Mouse (Mus musculus) c-Kit-positive CD71-positive TER-119-negative erythroid progenitor cells, embryonic 14.5 days (primary cell): ENCODE data around the gene S100a6.

Experiments used
- DNase-seq: peaks from one replicate; pipeline ENCODE4 v3.0.0-alpha.2; 2013; ENCODE audit warnings: low read depth

The S100a6 gene

DNA sequence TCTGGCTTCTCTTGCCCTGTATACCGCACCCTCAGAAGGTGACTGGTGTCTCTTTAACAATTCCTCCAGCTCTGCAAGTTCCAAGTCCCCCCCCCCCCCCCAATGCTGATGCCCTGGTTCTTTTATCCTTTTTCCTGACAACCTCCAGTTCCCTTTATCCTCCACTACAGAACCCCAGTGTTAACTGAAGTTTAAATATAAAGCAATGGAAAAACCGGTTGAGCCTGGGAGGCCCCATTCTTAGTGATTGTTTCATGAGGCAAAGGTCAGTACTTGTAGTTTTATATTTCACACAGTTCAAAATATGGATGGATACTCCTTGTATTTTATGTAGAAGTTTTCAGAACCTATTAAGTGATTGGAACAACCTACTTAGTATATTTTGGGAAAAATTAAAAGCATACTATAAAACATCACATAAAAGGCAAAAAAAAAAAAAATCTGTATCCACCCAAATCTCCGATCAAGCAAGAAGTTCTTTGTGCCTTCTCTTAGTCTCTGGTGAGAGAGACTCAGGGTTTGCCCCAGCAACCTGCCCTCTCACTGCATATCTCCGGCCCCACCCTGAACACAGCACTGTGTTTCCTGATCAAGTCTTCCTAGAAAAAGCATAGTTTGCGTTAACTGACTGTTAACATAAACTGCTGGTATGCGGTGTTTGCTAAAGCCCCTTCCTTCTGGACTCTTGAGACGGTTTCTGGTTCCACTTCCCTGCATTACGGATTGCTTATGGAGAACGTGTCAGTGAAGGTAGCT is 13.8 kb downstream of the S100a6 start:
- DNase-seq: no peak

DNA sequence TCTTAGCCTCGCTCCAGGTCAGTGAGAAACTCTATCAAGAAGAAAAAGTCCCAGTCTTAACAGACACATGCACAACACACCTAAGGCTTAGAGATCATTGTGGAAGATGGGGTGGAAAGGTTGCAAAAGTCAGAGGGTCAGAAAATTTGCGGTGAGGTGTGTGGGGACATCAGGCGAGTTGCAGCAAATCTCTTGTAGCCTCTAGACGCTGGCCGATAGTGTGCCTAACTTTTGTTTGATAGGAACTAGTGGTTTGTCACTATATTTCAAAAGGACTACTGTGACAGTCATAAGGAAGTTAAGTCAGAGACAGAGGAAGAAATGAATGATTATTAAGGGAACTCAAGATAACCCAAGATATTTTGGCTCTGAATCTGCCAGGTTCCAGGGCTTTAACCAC is 14.7 kb downstream of the S100a6 start:
- no peak for DNase-seq

DNA sequence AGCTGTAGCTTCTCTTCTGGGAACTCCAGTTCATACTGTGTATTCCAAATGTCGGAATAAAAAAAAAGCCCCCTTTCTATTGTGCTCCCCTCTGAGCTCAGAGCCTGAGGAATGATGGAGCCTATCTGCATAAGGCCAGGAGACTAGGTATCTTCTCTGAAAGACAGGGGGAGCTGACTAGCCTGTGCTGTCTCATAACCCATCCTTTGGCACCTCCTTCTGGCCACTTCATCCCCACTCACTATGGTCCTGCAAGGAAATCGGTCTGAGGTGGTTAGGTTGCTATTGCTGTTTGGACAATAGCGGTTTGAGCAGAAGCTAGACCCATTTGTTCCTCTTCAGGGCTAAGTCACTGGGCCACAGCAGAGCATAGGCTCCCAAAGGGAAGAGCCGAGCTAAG is 15.1 kb downstream of the S100a6 start:
- DNase-seq: no peak

DNA sequence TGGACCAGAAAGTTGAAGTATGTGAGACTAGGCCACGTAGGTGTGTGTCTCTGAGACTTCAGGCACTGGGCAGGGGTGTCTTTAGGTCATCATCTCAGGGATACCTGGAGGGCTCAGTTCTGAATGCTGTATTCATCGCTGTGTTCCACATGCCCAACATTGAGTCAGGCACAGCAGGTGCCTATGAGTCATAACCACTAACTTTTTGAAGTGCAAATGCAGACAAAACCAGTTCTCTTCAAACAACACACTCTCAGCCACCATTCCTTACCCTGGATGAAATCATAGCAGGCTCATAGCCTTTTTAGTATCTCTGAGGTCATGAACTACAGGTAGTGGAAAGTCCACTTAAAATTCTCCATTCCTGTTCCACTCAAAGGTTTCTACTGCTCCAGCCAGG is 16.6 kb downstream of the S100a6 start:
- DNase-seq: no peak

DNA sequence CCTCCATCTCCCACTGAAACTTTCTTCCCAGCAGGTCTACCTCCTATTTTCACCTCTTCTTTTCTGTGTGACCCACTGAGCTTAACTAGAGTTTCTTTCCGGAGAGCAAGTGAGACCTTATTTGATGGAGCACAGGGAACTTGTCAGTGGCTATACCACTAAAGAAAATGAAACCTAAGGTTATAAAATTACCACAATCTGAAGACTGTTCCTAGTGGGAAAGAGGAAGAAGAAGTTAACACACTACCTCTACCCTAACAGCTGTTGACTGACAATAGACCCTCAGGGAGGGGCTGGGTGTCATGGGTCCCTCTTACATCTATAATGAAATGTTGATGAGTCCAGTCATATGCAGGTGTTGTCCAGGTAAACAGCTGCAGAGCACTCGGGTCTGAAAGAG is 19.3 kb downstream of the S100a6 start:
- no peak for DNase-seq

DNA sequence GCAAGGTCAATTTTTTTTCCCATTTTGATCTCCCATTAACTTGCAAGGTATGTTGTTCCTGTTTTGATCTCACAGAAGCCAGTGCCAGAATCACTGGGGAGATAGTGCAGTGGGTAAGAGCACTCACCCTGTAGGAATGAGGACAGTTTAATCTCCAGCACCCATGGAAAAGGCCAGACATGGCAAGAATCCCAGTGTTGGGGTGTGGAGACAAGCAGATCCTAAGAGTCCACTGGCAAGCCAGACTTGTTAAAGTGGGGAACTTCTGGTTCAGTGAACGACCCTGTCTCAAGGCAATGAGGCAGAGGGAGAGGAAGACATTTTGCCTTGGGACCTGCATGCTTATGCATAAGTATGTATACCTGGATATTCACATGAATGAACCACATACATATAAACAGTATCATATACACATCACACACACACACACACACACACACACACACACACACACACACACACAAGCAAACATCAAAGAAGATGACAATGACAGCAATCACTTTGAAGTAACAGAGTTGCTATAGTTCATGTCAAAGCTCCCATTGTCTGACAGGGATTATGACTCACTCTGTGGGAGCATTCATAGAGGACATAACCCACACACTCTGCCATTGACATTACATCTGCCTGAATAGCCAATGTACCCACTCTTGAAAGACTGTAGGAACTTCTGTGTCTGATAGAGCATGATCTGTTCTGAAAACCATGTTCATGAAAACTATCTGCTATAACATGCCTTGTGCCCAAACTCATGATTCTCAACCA is 26.0 kb downstream of the S100a6 start:
- DNase-seq: no peak

DNA sequence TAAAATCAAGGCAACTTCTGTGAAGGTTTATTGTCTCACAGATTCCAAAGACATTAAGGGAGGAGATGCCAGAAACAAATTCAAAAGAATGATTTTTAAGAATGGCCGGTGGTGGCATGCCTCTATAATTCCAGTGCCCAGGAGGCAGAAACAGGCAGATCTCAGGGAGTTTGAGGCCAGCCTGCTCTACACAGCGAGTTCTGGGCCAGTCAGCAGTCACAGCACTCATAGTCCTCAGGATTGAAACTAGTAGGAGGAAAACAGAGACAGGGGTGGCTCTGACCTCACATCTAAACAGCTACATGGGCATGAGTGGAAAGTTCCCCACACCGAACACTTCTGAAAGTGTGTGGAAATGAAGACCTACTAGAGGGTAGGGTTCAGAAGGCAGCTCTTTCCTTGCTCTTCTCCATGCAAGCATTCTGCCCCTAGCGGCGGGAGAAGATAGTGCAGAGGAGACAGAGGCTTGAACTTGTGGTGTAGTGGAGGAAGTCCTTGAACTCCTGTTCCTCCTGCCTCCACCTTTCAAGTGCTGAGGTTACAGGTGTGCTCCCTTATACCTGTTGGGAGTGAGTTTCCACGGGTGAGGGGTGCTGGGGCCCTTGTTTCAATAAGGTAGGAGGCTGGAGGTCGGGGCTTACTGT is 27.0 kb downstream of the S100a6 start:
- DNase-seq: peak; percentile 41

DNA sequence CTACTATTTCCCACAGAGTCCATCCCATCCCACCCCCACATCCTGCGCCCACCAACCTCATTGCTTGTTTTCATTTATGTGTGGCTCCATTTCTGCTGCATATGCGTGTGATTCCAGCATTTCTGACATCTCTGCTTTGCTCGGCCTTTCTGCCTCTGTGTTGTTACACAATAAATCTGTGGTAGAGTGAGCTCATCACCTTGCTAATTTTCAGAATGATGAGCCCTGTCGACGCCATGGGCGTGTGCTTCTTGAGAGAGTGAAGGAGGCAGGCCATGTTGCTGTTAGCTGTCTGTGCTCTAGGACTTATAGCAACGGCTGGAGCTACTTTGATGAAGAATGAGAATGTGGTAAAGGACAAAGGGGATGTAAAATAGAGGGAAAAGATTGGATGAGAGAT is 28.3 kb downstream of the S100a6 start:
- no peak for DNase-seq

DNA sequence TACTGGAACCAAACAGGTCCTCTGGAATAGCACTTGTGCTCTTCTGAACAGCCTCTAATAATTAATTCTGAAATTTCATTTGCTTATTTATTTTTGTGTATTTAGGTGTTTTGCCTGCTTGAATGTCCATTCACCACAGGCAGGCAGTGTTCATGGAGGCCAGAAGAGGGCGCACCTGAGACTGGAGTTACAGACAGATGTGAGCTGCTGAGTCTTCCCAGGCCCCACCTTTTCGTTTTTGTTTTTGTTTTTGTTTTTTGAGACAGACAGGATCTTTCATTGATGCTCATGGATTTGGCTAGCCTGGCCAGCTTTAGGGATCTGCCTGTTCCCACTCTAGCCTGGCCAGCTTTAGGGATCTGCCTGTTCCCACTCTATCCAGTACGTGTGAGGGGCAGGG is 31.5 kb downstream of the S100a6 start:
- DNase-seq: peak; percentile 15

DNA sequence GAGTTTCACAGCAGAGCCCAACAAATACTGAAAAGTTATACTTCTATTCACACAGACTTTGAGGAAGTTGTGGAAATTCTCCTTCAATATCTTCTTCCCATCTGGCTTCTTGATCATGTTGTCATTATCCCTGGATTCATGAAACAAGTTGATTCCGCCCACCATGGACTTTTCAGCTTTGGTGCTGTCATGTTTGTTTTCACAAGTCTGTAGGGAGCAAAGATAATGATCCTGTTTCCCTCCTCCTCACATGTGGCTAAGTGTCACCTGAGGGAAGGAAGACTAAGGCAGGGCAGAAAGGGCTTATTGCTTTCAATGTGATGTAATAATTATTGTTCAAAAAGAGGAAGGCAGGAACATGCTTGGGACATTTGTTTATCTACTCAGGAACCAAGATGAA is 34.6 kb downstream of the S100a6 start:
- DNase-seq: no peak

DNA sequence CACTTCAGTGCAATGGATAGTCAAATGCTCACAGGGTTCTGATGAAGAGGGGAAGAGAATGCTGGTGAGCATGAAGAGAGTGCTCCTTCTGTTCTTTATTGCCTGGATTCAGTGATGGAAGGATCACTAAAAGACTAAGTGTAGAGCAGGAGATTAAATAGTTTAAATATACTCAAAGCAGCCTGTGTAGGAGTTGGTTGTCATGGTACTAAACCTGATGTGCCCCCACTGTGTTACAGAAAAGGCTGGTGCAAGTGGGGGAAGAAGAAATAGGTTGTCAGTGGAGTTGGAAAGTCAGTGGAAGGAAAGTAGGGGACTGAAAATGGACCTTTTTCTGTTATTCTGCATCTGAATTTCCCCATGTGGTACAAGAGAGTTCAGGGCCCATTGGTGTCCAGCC is 36.3 kb downstream of the S100a6 start:
- DNase-seq: no peak

DNA sequence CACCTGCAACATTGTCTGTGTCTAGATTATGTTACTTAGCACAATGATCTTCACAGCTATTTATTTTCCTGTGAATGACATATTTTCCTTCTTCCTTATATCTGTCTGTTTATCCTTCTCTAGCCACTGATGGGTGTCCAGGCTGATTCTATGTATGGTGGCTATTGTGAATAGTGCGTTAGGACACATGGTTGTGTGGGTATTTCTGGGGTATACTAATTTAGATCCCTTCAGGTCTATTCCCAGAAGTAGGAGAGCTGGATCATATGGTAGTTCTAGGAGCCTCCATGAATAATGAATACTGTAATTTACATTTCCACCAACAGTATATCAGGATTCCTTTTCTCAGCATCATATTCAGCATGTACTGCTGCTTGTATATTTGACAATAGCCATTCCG is 37.1 kb downstream of the S100a6 start:
- DNase-seq: no peak

DNA sequence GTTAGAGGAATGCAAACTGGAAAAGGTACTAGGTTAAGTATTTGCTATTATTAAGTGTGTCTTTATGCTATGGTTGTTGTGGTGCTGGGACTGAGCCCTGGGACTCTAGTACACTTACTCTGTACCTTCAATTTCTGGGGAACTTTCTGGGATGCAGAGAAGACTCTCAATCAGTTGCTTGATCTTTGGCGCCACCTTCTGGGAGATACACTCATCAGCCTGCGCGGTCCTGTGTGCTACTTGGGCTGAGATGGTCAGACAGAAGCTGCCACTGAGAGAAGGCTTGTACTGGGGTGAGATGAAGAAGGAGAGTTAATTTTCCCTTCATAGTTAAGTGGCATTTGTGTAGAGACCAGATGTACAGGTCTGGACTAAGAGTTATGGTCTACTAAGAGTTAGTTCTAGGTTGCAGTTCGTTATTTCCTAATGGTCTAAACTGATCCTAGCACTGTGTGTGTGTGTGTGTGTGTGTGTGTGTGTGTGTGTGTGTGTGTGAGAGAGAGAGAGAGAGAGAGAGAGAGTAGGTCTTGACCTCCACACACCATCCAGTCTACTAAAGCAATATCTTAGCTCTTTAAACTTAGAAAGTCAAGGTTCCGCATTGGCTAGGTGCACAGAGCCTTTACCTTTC is 40.3 kb downstream of the S100a6 start:
- peak; percentile 16 for DNase-seq

DNA sequence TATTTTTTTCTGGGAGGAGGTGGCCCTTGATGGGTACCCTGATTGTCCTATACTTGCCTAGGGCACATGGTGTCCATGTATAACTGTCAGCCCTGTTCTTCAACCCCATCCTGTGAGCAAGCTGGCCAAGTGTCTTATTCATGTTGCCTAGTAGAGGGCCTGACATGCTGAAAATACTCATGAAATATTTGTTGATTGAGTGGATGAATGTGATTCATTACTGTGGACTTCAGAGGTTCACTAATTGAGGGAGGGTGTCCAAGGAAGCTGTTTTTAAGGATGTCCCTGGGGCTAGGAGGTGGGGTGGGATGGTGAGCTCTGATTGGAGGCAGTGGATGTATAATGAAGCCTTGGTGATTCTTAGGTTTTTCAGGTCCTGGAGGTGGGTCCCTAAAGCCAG is 41.0 kb downstream of the S100a6 start, which contains the start of gene S100a7a:
Gene S100a7a, plus strand, starts transcription at position 301 of the 400 bp plus-strand sequence.
- no peak for DNase-seq

DNA sequence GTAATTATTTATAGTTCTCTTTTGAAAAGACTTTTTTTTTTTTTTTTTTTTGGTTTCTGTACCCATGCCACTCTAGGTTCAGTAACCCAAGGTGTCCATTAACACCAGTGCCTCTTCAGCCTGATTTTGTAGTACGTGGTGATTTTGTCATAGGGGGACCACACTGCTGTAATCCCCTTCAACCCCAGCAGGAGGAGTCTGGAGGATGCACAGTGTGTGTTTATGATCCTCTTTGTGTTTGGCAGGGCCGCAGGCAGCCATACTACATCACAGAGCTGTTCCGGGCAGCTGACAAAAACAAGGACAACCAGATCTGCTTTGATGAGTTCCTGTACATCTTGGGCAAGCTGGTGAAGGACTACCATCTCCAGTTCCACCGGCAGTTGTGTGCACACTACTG is 44.7 kb downstream of the S100a6 start:
- DNase-seq: no peak

DNA sequence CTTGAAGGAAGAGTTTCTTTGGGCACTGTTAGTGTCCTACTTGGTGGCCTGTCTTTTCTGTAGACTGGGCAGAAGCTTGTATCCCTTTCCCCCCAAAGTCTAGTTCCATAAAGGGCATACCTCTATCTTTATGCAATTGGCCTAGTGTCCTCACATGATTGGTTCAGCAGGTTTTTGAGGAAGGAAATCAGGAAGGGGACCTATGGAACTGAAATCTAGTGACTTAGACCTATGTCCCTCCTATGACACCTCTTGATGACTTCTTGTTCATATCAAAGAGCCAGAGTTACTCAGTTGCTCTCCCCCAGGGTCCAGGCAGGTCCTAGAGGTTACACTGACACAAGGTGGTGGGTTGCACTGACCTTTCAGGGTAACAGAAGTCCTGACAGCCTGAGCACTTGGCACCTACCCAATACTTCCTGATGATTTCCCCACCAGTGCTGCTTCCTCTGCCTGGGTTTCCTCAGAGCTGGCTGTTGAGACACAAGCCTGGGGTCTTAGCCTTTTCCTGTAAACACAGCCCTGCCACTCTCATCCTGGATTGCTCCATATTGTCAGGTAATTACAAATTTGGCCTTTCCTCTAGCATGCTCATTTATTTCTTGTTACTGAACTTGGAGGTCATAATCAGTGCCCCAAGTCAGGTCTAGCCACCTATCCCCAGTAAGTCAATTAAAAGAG is 46.8 kb downstream of the S100a6 start:
- no peak for DNase-seq

DNA sequence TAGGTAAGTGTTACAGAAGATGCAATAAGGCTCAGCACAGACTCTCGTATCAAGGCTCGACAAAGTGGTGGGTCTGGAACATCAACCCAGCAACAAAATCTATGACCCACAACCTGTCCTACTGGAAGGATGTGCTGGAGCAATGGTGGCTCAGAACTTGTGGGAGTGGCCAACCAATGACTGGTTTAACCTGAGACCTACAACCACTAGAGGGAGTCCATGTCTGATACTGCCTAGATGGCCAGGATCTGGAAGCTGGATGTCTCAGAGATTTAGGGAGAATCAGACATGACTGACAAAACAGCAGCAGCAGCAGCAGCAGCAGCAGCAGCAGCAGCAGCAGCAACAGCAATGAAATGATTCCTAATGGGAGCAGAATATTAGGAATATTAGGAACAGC is 51.5 kb downstream of the S100a6 start:
- DNase-seq: no peak

DNA sequence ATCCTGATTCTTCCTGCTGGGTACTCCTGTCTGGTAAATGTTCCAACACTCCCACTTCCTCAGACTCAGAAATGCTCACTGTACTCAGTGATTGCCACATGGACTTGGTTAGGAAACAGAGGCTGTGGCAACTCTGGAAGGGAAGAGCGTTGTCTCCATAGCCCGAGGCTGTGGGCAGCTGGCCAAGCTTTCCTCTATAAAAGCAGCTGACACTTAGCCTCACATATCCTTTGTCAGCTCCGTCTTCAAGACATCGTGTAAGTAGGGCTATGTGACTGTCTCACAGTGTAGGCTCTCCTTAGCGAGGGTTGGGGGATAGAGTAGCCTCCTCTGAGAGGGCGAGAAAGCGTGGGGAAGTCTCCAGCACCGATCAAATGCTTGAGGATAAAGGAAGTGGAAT is 56.2 kb downstream of the S100a6 start, which contains the start of gene S100a8:
Gene S100a8, plus strand, starts transcription at position 133 of the 400 bp plus-strand sequence.
- no peak for DNase-seq
